Mouse (Mus musculus) lung, postnatal 0 days (tissue): ENCODE results near the gene 2210408I21Rik. TPM values are rescaled to one million over a fixed set of nuclear protein-coding genes. Genes with fewer than 3 reads are reported as not detected.

Experiments
- ATAC-seq: fragments of 200-750 bp; cut with Nextera tagmentation; 2 replicates; pipeline ENCODE4 v1.8.0; 2017; ENCODE audit warnings: moderate library complexity
- DNase-seq: peaks from one replicate; pipeline ENCODE4 v3.0.0-alpha.2; 2016; ENCODE audit warnings: low spot score
- H3K27ac ChIP-seq: fragments of 300-500 bp; sonication (generic); 2 replicates; pipeline ENCODE4 v1.5.1; 2014; ENCODE audit warnings: antibody characterized with exemption, mild to moderate bottlenecking, low read length, mixed read lengths
- H3K27me3 ChIP-seq: fragments of 300-500 bp; sonication (generic); replicated peaks from 2 replicates; pipeline ENCODE4 v1.6.1; 2014; ENCODE audit warnings: low read length, mixed read lengths; ENCODE audit not compliant: insufficient read depth
- H3K36me3 ChIP-seq: fragments of 300-500 bp; sonication (generic); 2 replicates; pipeline ENCODE4 v1.6.1; 2014; ENCODE audit warnings: low read length, mixed read lengths; ENCODE audit not compliant: insufficient read depth
- H3K4me1 ChIP-seq: fragments of 300-500 bp; sonication (generic); 2 replicates; pipeline ENCODE4 v1.6.1; 2014; ENCODE audit warnings: antibody characterized with exemption, low read depth, low read length, mixed read lengths; ENCODE audit not compliant: insufficient read depth
- H3K4me2 ChIP-seq: fragments of 300-500 bp; sonication (generic); replicated peaks from 2 replicates; pipeline ENCODE4 v1.6.1; 2014; ENCODE audit warnings: low read depth, mild to moderate bottlenecking, low read length, moderate library complexity, mixed read lengths
- H3K4me3 ChIP-seq: fragments of 300-500 bp; sonication (generic); 2 replicates; pipeline ENCODE4 v1.5.1; 2014; ENCODE audit warnings: low read depth, low read length
- H3K9ac ChIP-seq: fragments of 300-500 bp; sonication (generic); replicated peaks from 2 replicates; pipeline ENCODE4 v1.6.1; 2014; ENCODE audit warnings: low read depth, mild to moderate bottlenecking
- H3K9me3 ChIP-seq: fragments of 300-500 bp; sonication (generic); 2 replicates; pipeline ENCODE4 v1.6.1; 2016; ENCODE audit warnings: low read length, mixed read lengths
- CTCF ChIP-seq: IDR thresholded peaks from 2 replicates; pipeline ENCODE4 v1.5.1; 2016; ENCODE audit warnings: antibody characterized with exemption, mild to moderate bottlenecking
- EP300 ChIP-seq: IDR thresholded peaks from 2 replicates; pipeline ENCODE4 v1.6.1; 2016; ENCODE audit warnings: antibody characterized with exemption, mild to moderate bottlenecking, control low read depth
- WGBS: fragments of 180-500 bp; shearing (Covaris S2); extraction: QIAGEN DNeasy Blood & Tissue Kit; methylation state at CpG from one replicate; pipeline ENCODE4 v1.1.7; 2014; 5-methylcytosine and 5-hydroxymethylcytosine counted together
- polyA plus RNA-seq: library from polyadenylated mRNA; unstranded; fragments of >200 nt; fragmentation: Nextera tagmentation; extraction: Ambion mirVana; gene quantifications from 2 replicates; pipeline ENCODE4 v1.2.1, GENCODE M21; 2015

The 2210408I21Rik gene
- polyA plus RNA-seq, 1 experiment from 2014 or later: 5.3 TPM

DNA sequence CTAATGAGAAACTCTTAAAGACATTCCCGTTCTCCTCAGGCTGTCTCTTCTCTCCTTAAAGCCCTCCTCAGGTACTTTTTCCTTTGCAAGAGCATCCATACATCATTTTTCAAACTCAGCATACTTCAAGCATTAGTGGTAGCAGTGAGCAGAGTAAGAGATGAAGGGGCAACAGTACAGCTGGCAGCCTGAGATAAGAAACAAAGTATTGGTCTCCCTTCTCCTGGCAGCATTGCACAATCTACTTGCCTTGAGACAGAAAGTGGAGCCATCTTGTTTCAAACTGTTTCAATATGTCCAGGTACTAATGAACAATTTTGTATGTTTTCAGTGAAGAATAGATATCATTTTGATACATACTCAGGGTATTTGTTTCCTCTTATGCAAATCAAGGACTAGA, 129.1 kb downstream of the 2210408I21Rik start:
- DNase-seq (no peak), ATAC-seq (no peak)
- no peak overlapping the region for H3K4me2 ChIP-seq
- H3K4me3 ChIP-seq: no peak overlapping the region
- WGBS: 31% methylated on average over 1 of the region's 1 CpGs
- H3K4me1 ChIP-seq: no peaks in the 10 kb centered on the region
- H3K9ac ChIP-seq: no peak overlapping the region
- H3K27ac ChIP-seq: no peak overlapping the region
- H3K9me3 ChIP-seq: no peaks in the 10 kb centered on the region
- no peaks in the 10 kb centered on the region for H3K27me3 ChIP-seq
- H3K36me3 ChIP-seq: no peaks in the 10 kb centered on the region
- TF ChIP-seq CTCF: no peak
- no peak for TF ChIP-seq EP300

- Histone ChIP-seq H3K4me3 (no peak overlapping the region), H3K27ac (no peak overlapping the region), H3K9me3 (no peaks in the 10 kb centered on the region), H3K4me2 (no peak overlapping the region), H3K36me3 (no peaks in the 10 kb centered on the region), H3K27me3 (no peaks in the 10 kb centered on the region), H3K9ac (no peak overlapping the region), H3K4me1 (no peaks in the 10 kb centered on the region)
- ATAC-seq (no peak), DNase-seq (peak; percentile 7)
- WGBS: 42% methylated on average over 3 of the region's 3 CpGs
- TF ChIP-seq CTCF (no peak), EP300 (no peak)
Observed at GRCm38 (mm10) chr13:77275172-77275747, 139.9 kb downstream of the 2210408I21Rik start.

DNA sequence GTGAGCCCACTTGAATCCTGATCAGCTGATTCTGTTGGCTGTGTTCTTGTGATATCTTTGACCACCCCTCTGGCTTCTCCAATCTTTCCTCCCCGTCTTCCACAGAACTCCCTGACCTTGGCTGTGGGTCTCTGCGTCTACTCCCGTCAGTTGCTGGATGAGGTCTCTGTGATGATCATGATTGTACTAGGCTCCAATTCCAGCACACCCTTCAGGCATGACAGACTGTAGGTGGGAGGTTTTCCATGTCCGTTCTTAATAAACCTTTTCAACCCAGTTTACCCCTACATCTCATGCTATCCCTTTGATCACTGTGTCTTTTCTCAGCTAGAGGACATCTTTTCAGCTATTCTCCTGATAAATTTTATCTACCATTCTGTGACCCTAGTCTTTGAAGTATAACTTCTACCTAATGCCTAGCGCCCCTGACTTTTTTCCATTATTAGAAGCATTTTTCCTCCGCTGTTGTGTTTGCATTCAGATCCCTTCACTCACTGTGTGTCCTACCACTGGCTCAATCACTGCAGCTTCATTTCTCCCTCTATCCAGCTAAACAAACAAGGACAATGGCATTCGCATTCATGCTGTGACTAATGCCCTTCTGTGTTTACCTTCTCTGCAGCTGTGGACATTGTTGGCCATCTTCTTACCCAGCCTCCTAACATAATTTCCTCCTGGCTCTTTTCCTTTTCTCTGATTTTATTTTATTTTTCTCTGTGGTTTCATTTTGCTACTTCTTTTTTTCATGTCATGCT, 143.5 kb downstream of the 2210408I21Rik start:
- H3K4me3 ChIP-seq: no peak overlapping the region
- no peaks in the 10 kb centered on the region for H3K4me1 ChIP-seq
- no peak overlapping the region for H3K27ac ChIP-seq
- H3K36me3 ChIP-seq: no peaks in the 10 kb centered on the region
- no peak overlapping the region for H3K4me2 ChIP-seq
- H3K9me3 ChIP-seq: no peaks in the 10 kb centered on the region
- WGBS: 59% methylated on average over 7 of the region's 7 CpGs
- H3K27me3 ChIP-seq: no peaks in the 10 kb centered on the region
- ATAC-seq (no peak), DNase-seq (no peak)
- no peak for TF ChIP-seq EP300
- TF ChIP-seq CTCF: no peak
- H3K9ac ChIP-seq: no peak overlapping the region

- Histone ChIP-seq H3K9me3 (no peaks in the 10 kb centered on the region), H3K36me3 (no peaks in the 10 kb centered on the region), H3K4me2 (no peak overlapping the region), H3K27ac (no peak overlapping the region), H3K9ac (no peak overlapping the region), H3K27me3 (no peaks in the 10 kb centered on the region), H3K4me3 (no peak overlapping the region), H3K4me1 (no peaks in the 10 kb centered on the region)
- no peak for TF ChIP-seq EP300
- no peak for TF ChIP-seq CTCF
- DNase-seq (no peak), ATAC-seq (no peak)
- WGBS: 65% methylated on average over 3 of the region's 3 CpGs
Observed at GRCm38 (mm10) chr13:77295519-77295918, 160.2 kb downstream of the 2210408I21Rik start.

DNA sequence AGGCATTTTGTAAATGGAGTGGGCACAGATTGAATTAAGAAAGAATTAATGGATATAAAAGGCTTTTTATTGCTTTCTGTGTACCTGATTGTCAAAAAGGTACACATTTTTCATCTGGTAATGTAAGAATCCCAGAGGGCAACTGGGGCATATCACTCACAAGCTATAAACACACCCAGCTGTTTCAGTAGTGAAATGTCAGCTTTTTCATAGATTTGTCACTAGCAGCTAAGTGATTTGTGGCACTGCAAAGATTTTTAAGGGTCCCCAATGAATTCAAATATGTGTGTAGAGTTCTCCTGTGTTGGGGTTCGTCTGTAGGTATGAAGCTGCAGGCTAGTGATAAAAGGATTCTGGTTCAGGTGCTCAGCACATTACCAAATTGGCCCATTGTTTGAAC, 188.8 kb downstream of the 2210408I21Rik start:
- Histone ChIP-seq H3K4me2 (no peak overlapping the region), H3K36me3 (no peaks in the 10 kb centered on the region), H3K4me1 (no peaks in the 10 kb centered on the region), H3K27ac (no peak overlapping the region), H3K4me3 (no peak overlapping the region), H3K9ac (no peak overlapping the region), H3K9me3 (no peaks in the 10 kb centered on the region), H3K27me3 (no peaks in the 10 kb centered on the region)
- ATAC-seq (no peak), DNase-seq (no peak)
- WGBS: 41% methylated on average over 1 of the region's 1 CpGs
- TF ChIP-seq CTCF: no peak
- TF ChIP-seq EP300: no peak

DNA sequence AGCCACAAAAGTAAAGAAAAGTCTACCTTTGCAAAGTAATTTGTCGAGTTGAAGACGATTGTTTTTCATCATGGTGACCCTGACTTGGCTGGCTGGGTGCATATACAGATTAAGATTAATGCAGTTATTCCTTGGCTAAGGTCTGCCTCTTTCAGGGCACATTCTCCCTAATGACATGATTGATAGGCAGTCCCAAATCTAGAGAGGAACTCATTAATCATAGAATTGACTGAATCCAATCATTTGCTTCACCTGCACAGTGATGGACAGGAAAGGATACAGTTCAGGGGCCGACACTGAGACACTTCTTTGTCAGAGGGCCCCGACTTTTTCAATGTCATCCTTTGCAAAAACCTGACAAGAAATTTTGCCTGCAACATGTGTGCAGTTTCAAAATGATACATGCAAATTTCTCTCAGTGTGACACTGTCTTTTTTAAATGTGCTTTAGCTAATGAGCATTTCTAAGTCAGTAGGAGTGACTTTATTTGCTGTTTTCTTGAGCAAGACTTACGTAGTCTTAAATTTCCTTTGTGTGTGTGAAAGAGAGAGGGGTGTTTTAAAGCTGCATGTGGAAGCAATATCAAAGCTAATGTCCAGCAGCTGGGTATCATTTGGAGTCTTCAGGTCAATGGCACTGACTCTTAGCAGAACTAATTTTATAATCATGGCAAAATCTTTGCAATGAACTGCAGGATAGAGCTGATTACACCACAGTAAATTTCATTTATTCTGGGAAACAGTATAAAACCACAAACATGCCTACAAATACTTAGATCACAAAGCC, 191.0 kb downstream of the 2210408I21Rik start:
- Histone ChIP-seq H3K36me3 (no peaks in the 10 kb centered on the region), H3K9me3 (no peaks in the 10 kb centered on the region), H3K9ac (no peak overlapping the region), H3K4me2 (no peak overlapping the region), H3K4me1 (no peaks in the 10 kb centered on the region), H3K27ac (no peak overlapping the region), H3K27me3 (no peaks in the 10 kb centered on the region), H3K4me3 (no peak overlapping the region)
- TF ChIP-seq EP300 (no peak), CTCF (no peak)
- no peak for DNase-seq
- 55% methylated on average over 5 of the region's 5 CpGs for WGBS
- no peak for ATAC-seq
